ENCODE assay signal across 8 mouse cellular contexts in the genomic region with DNA sequence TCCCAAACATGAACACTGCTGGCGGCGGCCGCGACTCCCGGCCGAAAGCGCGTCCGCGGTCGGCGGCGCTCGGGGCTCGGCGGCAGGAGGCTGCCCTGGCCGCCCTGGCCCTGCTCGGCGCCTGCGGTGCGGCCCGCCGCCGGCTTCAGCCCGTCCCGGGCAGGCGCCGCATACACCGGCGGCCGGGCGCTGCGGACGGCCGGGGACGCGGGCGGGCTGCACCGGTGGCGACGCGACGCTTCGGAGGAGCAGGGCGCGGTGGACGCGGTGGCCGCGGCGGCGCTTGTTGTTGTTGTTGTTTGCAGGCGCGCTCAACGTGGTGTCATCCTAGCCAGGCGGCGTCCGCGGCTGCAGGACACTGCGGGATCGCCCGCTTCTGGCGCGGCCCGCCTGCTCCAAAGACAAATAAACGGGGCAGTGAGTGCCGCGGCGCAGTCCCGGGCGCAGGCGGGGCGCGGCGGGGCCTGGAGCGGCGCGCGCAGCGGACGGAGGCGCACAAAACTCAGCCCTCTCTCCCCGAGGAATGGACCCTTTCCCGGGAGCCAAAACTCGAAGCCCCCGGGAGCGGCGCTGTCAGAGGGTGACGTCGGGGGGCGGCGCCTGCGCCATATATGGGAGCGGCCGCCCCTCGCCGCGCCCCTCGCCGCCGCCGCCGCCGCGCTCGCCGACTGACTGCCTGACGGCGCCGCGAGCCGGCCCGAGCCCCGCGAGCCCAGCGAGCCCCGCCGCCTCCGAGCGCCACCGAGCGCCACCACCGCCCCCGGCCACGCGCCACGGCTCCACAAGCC. TPM values are rescaled to one million over a fixed set of nuclear protein-coding genes. Genes with fewer than 3 reads are reported as not detected.
A peak's percentile ranks its signal among the peaks of the same experiment; 100 is the strongest.
DNase-seq lines count a peak whose midpoint lies in the region; ATAC-seq and TF ChIP-seq lines count a peak whose summit lies in the region.

Gene Ebf3, minus strand, starts transcription at position 542 of the 788 bp plus-strand sequence.

- peak within 1 kb of the TSS; percentile 95 for H3K9ac ChIP-seq in embryonic facial prominence, embryonic 11.5 days (replicated peaks; ENCODE audit: low read length)
- peak within 1 kb of the TSS; percentile 72 for H3K9ac ChIP-seq in heart, embryonic 12.5 days
- peak within 1 kb of the TSS; percentile 67 for H3K9ac ChIP-seq in kidney, embryonic 16.5 days (replicated peaks; ENCODE audit: low read length)

- peaks cover 42% of the 10 kb centered on the region for H3K27me3 ChIP-seq in embryonic facial prominence, embryonic 11.5 days (ENCODE audit: control insufficient read depth, insufficient read depth, low read length)
- peaks cover 70% of the 10 kb centered on the region for H3K27me3 ChIP-seq in heart, embryonic 12.5 days (replicated peaks)
- H3K27me3 ChIP-seq in kidney, embryonic 16.5 days (ENCODE audit: insufficient read depth, low read length), result peaks cover 89% of the 10 kb centered on the region

- H3K4me1 ChIP-seq in embryonic facial prominence, embryonic 11.5 days (ENCODE audit: control insufficient read depth, insufficient read depth, low read length), result peaks cover 9% of the 10 kb centered on the region; the same call in 1 of the 2 replicates
- H3K4me1 ChIP-seq in heart, embryonic 12.5 days (replicated peaks), result peaks cover 58% of the 10 kb centered on the region
- peaks cover 45% of the 10 kb centered on the region for H3K4me1 ChIP-seq in kidney, embryonic 16.5 days (ENCODE audit: insufficient read depth, low read length)

- H3K4me3 ChIP-seq in left cerebral cortex, adult 2 months, result peak within 1 kb of the TSS; percentile 35
- peak within 1 kb of the TSS; percentile 85 for H3K4me3 ChIP-seq in embryonic facial prominence, embryonic 11.5 days (ENCODE audit: low read depth, low read length)
- H3K4me3 ChIP-seq in heart, embryonic 12.5 days, result peak within 1 kb of the TSS; percentile 66
- H3K4me3 ChIP-seq in kidney, embryonic 16.5 days (ENCODE audit: low read length), result peak within 1 kb of the TSS; percentile 60

- H3K9me3 ChIP-seq in embryonic facial prominence, embryonic 11.5 days (replicated peaks; ENCODE audit: control insufficient read depth, low read length), result no peaks in the 10 kb centered on the region
- no peaks in the 10 kb centered on the region for H3K9me3 ChIP-seq in heart, embryonic 12.5 days (replicated peaks)
- no peaks in the 10 kb centered on the region for H3K9me3 ChIP-seq in kidney, embryonic 16.5 days (ENCODE audit: low read length)

- peak; percentile 70 for ATAC-seq in embryonic facial prominence, embryonic 11.5 days (replicated peaks; ENCODE audit: insufficient number of reproducible peaks, low FRiP score, low TSS enrichment, low read depth)
- ATAC-seq in heart, embryonic 12.5 days (ENCODE audit: insufficient number of reproducible peaks, low FRiP score), result peak; percentile 80
- ATAC-seq in kidney, embryonic 16.5 days (ENCODE audit: low FRiP score, low TSS enrichment), result peak; percentile 83
- no peak for ATAC-seq in megakaryocyte-erythroid progenitor cell, adult 5-6 weeks (replicated peaks; ENCODE audit: low FRiP score, low TSS enrichment, poor library complexity, severe bottlenecking)

- WGBS in embryonic facial prominence, embryonic 11.5 days, result under 1% methylated on average over 78 of the region's 127 CpGs
- WGBS in heart, embryonic 12.5 days, result 1% methylated on average over 125 of the region's 127 CpGs
- WGBS in kidney, embryonic 16.5 days, result under 1% methylated on average over 101 of the region's 127 CpGs

- H3K27ac ChIP-seq in left cerebral cortex, adult 2 months, result no peak within 1 kb of the TSS
- H3K27ac ChIP-seq in embryonic facial prominence, embryonic 11.5 days (replicated peaks; ENCODE audit: low read depth, low read length), result peak within 1 kb of the TSS; percentile 91
- H3K27ac ChIP-seq in heart, embryonic 12.5 days (ENCODE audit: poor library complexity, severe bottlenecking), result no peak within 1 kb of the TSS
- peak within 1 kb of the TSS; percentile 12; the same call in 1 of the 2 replicates for H3K27ac ChIP-seq in kidney, embryonic 16.5 days (ENCODE audit: low read length)

- no peak for TF ChIP-seq CTCF in left cerebral cortex, adult 2 months (IDR thresholded peaks at IDR 0.05)

- DNase-seq in left cerebral cortex, adult 2 months (ENCODE audit: extremely low spot score in 1 of 2, low spot score in 2 of 2), result no peak
- DNase-seq in left cerebral cortex, adult 9 months (ENCODE audit: low spot score in 2 of 2), result no peak
- peak; percentile 94 for DNase-seq in embryonic facial prominence, embryonic 11.5 days (ENCODE audit: low spot score)
- DNase-seq in lung, postnatal 36 days, result peak; percentile 72
- peak; percentile 33 to 67 for DNase-seq in spleen, postnatal 10 days (ENCODE audit: low spot score in 2 of 2)

- H3K36me3 ChIP-seq in embryonic facial prominence, embryonic 11.5 days (replicated peaks; ENCODE audit: control insufficient read depth, insufficient read depth, low read depth, low read length), result no peaks in the 10 kb centered on the region
- no peaks in the 10 kb centered on the region for H3K36me3 ChIP-seq in heart, embryonic 12.5 days
- no peaks in the 10 kb centered on the region for H3K36me3 ChIP-seq in kidney, embryonic 16.5 days (ENCODE audit: insufficient read depth, low read length)

- intact Hi-C loops in left cerebral cortex, adult 2 months (cut with DNase I), result loop anchor here (5.0 kb wide), 1 partner anchor 1252 kb away; no protein-coding TSS in a partner anchor

- H3K4me2 ChIP-seq in embryonic facial prominence, embryonic 11.5 days (ENCODE audit: low read depth, low read length), result peak within 1 kb of the TSS; percentile 90
- peak within 1 kb of the TSS; percentile 98 for H3K4me2 ChIP-seq in heart, embryonic 12.5 days
- peak within 1 kb of the TSS; percentile 92 for H3K4me2 ChIP-seq in kidney, embryonic 16.5 days (replicated peaks; ENCODE audit: low read depth, low read length)

RNA-seq across cellular contexts. Expression of gene Ebf3, which starts in this region (rescaled TPM):
- total RNA-seq in left cerebral cortex, adult 2 months (2021), result under 1 TPM; 0.20 to 0.35 TPM
- 7.2 and 7.9 TPM in 2 replicates for polyA plus RNA-seq in embryonic facial prominence, embryonic 11.5 days (2014; fragmentation: Nextera tagmentation; extraction: Ambion mirVana)
- 0.61 and 0.65 TPM in 2 replicates for polyA plus RNA-seq in heart, embryonic 12.5 days (2016; fragmentation: Nextera tagmentation; extraction: Ambion mirVana)
- polyA plus RNA-seq in kidney, embryonic 16.5 days (2015; fragmentation: Nextera tagmentation; extraction: Ambion mirVana), result 0.45 and 0.75 TPM in 2 replicates
- not detected in 2 replicates for total RNA-seq in megakaryocyte-erythroid progenitor cell, adult 5-6 weeks (2014; fragmentation: Nextera tagmentation)
- total RNA-seq in megakaryocyte-erythroid progenitor cell, adult 5-6 weeks (2017), result not detected in 2 replicates

Comparison
In these comparisons a context has a peak if more than half of its experiments do, and no peak if none do; other contexts are left out.
1. Peak in ATAC-seq, H3K4me3 ChIP-seq, H3K9ac ChIP-seq and H3K4me2 ChIP-seq in heart, embryonic 12.5 days; RNA of the gene not detected or under 1 TPM.
2. Peak in ATAC-seq, H3K4me3 ChIP-seq, H3K27ac ChIP-seq, H3K9ac ChIP-seq and H3K4me2 ChIP-seq in kidney, embryonic 16.5 days; RNA of the gene not detected or under 1 TPM.
3. DNase-seq: peak in embryonic facial prominence, embryonic 11.5 days (single experiment), lung, postnatal 36 days (single experiment) and spleen, postnatal 10 days (2 of 2); none in left cerebral cortex, adult 2 months (0 of 2) and left cerebral cortex, adult 9 months (0 of 2).
4. H3K4me3 ChIP-seq: peak in every context shown above with its lines; median percentile 85 in embryonic facial prominence, embryonic 11.5 days; 66 in heart, embryonic 12.5 days; 60 in kidney, embryonic 16.5 days; 35 in left cerebral cortex, adult 2 months.
5. Peak in every context shown above with its lines, with median percentiles within 50 percentile points of each other: H3K4me2 ChIP-seq and H3K9ac ChIP-seq.